Mouse (Mus musculus): ENCODE results near the gene Grtp1.

GRCm38 (mm10) chr8:13149866-13150265, 50.6 kb downstream of the Grtp1 start:
- TF ChIP-seq CTCF (conservative IDR thresholded peaks at IDR 0.05; ENCODE audit: insufficient read depth, insufficient read length, low read depth, low read length) (no peak), POLR2A (IDR thresholded peaks at IDR 0.05; ENCODE audit: low read depth, low read length) (no peak)

Measured in kidney, adult 2 months (tissue).